Mouse (Mus musculus): ENCODE measurements around the gene Inpp5a.

The Inpp5a gene
- long read RNA-seq, experiment 1, partial matches to known transcripts: 1 of 1 reads
- long read RNA-seq, experiment 1, other reads (novel, unspliced or antisense): 0 of 1 reads
- long read RNA-seq, experiment 2, partial matches to known transcripts: 0 of 3 reads
- long read RNA-seq, experiment 2, other reads (novel, unspliced or antisense): 3 of 3 reads

DNA sequence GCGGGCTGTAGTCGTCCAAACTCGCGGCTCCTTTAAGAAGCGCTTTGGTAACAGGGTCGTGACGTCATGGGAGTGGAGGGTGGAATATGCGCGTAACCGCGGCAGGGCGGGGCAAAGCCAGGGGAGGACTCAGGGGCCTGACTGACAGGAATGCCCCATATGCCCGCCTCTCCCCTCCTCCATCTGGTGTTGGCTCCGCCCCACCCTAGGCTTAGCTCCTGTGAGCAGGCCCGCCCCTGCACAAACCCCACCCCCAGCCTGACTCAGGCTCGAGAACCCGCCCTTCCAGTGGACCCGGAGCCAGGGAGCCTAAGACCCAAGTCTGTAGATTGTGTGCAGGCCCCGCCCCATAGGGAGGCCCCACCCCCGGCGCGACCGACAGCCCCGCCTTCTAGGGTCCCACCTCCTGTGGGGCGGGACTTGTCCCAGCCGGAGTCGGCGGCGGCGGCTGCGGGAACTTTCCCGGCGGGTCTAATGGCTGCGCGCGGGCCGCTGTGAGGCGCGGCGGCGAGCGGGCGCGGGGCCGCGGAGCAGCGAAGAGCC, at the start of gene Inpp5a:
TSS of gene Inpp5a (plus strand) at position 440 of the 543 bp plus-strand sequence.
- intact Hi-C loops (cut with DNase I): no loop called here

DNA sequence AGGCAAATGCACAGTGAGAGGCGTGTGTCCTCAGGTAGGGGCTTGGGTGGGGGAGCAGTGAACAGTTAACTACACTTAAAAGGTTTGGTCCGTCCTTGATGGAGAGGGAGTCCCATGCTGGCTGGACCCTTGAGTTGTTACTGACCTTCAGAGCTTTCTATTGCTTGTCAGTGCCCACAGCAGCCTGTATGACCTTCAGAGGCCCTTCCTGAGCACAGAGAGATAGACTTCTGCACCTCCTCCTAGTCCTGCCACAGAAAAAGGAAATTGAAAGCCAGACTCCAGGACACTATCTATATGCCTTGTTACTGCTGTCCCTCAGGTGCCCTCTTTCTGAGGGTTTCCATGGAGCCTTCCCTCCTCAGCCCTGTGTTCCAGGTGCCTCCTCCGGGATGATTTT, 49.7 kb upstream of the Inpp5a start:
- intact Hi-C loops (cut with DNase I): no loop called here

DNA sequence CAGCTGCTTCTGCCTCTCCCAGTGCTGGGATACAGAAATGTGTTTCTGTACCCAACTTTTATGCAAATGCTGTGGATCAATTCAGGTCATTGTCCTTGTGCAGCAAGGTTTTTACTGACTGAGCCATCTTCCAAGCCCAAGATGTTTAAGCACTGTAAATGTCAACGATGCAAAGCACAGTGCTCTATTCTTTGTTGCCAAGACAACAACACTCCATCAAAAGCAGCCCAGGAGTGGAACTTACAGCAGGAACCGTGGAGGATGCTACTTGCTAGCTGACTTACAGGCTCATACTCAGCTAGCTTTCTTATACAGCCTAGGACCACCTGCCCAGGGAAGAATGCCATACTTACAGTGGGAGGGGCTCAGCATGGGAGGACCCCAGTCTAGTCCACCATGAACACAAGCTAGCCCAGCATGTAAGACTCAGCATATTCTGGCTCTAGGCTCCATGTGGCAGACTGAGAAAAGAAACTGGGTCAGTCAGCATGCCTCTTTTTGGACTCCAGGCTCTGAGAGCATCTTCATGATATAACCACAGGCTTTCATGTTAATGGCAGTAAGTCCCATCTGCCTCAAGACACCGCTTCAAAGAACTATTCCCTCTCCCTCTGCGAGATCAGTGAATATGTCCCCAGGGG, 47.8 kb upstream of the Inpp5a start:
- intact Hi-C loops (cut with DNase I): no loop called here

DNA sequence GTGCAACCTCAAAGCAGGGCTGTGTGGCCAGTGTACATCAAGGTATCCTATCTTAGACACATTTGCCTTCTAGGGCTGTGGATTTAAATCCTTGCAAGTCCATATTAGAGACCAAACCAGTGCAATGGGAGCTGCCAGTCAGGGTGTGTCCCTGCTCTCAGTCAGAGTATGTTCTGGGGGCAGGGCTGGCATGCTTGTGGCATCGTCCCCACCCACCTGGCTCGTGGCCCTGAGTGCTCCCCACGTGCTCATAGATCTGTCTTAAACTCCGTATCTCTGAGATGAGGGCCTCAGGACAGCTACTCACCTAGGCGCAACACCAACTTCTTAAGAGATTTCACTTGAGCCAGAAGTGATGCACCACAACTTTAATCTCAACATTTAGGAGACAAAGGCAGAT, 46.1 kb upstream of the Inpp5a start:
- intact Hi-C loops (cut with DNase I): no loop called here

DNA sequence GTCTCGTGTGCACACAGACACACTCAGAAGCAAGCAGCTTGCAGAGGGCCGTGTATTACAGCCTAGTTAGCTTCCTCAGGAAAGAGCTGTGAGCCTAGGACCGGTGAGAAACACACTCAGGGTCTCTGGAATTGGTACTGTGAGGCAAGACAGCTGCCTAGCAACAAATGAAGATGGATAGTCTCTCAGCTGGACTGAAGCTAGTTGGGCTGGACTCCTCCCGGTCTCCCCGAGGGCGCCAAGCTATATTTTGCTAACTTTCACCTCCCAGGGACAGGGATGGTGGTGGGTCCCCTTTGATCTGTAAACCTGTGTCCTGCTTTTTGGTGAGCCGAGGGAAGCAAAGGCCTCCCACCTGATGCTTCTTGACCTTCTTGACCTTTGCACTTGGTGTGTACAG, 41.9 kb upstream of the Inpp5a start:
- intact Hi-C loops (cut with DNase I): no loop called here

DNA sequence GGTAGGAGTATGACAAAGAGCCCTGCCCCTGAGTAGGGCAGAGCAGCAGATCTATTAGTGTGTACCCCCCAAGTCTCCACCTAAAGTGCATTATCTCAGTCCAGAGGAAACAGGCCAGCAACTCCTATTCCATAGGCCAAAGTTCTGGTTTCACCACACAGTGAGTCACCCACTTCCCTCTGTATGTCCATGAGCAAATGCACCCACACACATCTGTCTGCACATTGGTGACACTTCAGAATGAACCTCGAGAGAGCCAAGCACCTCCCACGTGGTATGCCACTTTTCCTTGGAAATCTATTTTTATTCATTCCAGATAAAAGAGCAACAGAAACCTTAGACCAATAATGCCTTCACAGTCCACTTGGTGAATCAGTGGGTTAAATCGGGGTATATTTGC, 38.3 kb upstream of the Inpp5a start:
- intact Hi-C loops (cut with DNase I): loop anchor here (5.0 kb wide), 1 partner anchor 38 kb away; no protein-coding TSS in a partner anchor

DNA sequence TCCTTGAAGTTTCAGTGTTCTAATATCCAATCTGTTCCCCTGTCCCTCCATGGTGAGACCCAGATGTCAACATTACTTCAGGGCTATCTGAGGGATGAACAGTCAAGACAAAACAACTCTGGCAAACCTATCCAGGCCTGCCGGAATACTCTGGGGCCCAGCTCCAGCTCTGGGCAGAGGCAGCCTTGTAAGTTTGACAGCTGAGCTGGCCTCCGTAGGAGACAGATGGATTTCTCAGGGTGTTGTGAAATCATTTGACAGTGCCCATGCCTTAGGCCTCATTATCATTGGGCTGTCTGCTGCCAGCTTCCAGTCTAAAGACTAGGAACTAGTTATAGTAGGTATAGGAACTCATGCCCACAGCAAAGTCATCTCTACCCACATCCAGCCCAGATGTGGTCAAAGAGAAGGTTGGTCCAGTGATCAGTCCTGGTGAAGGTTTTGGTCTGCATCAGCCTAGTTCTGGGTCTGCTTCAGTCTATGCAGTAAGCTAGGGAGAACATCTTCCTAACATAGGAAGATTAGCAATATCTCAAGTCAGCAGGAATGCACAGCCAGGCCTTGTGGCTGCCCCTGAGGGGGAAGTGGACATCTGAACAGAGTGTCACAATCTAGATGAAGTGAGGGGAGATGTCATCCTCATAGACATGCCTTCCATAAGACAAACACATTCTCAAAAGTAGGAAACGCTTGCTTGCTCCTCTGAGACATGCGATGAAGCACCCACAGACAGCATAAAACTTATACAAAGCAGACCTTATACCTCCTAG, 34.4 kb upstream of the Inpp5a start:
- intact Hi-C loops (cut with DNase I): loop anchor here (5.0 kb wide), 1 partner anchor 42 kb away; no protein-coding TSS in a partner anchor

DNA sequence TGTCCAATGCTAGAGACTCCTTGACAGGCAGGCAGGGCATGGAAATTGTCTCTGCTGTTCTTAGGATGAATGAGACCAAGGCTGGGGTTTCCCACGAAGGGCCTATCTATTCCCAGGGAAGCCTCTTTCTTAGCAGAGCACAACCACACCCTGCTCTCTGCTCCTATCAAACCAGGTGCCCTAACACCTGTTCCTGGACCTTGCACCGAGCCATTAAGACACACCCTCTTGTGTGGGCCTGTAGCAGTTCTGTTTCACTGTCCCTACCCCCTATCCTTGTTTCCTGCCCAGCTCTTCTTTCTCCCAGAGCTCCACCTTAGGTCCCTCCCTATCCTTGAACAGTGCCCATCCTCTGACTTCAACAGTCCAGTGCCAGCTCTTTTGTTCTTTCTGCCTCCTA, 31.9 kb upstream of the Inpp5a start:
- intact Hi-C loops (cut with DNase I): no loop called here

DNA sequence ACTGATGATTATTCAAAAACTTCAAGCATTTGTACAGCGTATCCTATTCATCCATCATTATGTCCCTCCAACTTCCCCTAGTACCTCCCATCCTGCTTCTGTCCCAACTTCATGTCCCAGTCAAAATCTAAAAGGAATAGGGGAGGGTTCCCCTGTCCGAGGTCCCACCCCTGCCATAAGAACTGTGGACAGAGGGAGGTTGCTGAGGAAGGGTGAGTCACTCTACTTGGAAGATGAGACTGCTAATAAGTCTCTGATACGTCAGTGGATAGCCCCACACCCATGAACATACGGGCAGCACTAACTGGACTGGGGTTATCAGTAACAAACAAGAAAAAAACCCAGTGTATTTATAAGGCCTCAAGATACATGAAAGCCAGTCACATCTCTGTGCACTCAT, 29.0 kb upstream of the Inpp5a start:
- intact Hi-C loops (cut with DNase I): no loop called here

DNA sequence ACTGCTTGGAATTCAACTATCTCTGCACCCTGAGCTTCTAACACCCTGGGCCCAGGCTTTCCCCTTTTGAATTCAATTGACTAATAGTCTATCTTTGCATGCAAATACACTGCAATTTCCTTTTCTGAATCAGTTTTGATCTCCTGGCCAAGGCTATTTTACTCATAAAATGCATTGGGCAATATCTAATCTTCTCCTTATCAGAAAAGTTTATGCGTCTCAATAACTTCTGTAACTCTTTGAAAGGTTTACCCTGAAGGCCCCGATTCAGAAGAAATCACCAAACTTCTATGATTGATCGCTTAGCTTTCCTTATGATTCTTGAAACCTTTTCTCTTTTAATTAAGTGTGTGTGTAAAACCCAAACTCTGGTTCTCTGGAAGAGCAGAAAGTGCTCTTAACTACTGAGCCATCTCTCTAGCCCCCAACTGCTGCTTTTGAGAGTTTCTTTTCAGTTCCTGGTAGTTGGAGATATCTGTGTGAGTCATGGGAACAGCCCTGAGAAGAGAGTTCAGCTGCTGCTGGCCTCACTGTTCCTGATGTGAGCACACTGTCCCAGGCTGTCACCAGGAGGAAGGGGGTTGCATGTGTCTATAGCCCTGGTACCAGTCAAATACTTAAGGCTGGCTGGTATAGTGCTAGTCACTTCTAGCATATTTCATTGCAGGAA, 27.9 kb upstream of the Inpp5a start:
- intact Hi-C loops (cut with DNase I): no loop called here

DNA sequence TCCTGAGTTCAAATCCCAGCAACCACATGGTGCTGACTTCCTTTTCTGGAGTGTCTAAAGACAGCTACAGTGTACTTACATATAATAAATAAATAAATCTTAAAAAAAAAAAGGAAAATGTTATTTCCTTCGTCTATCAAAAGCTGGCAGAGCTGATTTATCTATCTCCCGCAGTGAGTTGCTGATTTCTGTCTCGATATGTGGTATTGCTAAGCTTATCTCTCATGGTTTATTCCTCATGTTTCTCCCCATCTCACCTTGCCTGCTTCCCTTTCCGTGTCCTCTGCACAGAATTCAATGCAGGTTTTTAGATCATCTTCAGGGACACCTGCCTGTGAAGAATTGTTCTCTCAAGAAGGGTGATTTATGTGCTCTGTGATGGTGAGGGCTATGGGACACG, 27.1 kb upstream of the Inpp5a start:
- intact Hi-C loops (cut with DNase I): no loop called here

DNA sequence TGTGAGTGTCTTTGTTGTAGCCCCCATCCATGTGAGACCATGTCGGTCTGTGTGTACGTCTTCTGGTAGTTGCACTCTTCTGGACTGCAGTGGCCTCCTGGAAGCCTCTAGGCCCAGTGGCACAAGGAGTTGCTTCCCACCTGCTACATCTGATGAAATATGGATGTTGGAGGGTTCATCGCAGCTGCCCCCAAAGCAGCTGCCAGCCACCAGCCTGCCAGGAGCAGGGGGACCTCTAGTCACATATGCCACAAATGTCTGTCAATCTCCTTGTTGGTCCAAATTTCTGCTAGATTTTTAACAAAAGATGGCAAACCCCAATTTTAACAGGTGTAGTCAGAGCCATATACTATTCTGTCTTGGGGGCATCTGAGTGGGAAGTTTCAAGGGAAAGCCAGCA, 26.4 kb upstream of the Inpp5a start:
- intact Hi-C loops (cut with DNase I): no loop called here

DNA sequence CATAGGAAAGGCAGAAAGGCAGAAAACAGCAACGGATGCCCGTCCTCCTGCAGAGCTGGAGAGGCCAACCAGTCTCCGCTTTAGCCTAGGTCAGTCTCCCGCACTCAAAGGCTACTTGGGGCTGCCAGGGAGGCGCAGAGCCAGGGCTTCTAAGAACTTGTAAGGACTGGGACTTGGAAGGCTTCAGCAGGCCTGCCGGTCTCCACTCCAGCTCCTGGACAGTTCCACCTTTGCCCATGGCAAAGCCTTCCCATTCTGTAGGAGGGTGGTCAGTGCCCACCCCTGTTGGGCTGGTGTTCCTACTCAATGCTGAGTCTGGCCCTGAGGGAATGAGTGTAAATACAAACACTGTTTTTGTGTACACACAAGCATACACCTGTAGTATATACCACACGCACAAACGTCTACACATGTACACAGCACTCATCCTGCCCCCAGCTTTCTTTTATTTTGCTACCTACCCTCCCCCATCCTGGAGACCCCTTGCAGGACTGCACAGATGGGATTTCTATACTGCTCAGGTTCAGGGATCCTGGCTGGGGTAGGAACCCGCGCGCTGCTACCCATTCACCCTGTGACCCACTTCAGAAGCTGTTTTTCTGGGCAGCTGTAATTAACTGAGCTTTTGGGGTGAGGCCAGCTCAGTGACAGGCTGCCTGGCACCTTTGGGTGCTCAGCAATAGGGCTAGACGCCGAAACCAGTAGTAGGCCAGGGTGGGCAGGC, 25.5 kb upstream of the Inpp5a start:
- intact Hi-C loops (cut with DNase I): no loop called here

DNA sequence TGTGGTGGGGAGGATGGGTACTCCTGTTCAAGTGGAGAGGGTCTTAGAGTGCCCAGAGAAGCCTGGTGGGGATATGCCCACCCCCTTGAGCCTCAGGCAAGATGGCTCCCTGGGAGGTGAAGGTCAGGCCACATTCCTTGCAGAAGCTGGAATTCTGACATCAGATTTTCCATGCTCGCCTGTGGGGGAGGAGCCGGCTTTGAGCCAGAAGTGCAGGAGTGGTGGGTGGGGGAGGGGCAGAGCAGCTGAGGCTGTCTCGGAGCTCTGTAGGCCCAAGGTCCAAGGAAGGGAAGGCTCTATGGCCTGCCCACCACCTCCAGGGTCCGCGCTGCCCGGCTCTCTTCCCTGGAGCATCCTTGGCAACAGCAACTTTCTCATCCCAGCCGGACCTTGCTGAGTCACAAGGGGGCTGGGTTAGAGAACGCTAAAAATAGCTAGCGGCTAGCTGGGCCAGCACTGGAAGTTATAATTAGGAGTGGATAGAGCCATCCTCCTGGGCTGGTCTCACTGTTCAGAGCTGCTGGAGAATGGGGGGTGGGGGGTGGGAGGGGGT, 24.8 kb upstream of the Inpp5a start:
- intact Hi-C loops (cut with DNase I): no loop called here

DNA sequence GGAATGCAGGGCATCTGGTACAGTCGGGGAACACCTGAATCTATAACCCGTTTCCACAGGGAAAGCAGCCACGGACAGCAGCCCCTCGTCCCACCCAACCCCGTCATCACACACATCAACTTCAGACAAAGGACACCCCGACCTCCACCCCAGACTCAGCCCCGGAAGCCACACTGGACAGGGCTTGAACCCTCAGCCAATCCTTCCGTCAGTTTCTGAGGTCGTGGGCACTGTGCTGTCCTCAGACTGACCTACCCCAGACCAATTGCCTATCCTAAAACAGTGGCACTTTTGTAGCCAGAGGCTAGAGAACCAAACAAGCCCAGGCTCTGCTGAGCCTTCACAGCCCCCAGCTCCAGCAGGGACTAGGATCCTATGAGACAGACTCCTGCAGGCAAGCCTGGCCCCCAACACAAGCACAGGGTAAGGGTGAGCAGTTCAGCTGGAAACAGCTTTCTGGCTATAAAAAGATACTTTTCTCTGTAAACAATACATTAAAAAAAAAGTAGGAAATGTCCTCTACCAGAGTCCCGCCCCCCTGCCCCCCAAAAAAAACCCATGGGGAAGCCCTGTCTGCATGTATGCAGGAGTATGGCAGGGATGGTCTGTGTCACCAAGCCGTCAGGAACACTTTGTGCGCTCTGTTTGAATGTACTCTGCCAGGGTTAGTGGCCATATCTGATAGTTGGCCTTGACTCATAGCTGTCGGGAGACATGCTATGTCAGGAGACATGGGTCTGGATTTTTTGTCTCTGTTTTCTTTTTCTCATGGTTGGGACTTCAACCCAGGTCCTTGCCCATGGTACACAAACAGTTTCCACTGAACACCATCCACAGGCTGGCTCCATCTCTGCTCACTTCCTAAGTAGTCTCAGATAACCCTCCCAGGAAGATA, 23.7 kb upstream of the Inpp5a start:
- intact Hi-C loops (cut with DNase I): no loop called here

DNA sequence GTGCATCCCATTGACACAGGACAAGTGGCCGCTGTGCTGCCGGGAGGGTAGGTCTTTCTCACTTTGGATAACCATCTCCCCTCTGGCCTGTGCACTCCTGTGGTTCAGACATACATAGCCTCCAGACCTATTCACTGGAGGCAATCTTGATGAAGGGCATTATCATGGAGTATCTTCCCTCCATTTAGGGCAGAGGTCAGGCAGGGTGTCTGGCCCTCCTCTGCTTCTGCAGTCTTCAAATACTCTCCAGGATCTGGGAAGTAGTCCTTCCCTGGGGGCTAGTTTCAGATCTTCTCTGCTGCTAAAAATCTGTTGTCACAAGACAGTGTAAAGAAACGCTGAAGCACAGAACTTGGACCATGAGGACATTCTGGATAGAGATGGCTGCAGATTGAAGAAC, 22.8 kb upstream of the Inpp5a start:
- intact Hi-C loops (cut with DNase I): no loop called here

DNA sequence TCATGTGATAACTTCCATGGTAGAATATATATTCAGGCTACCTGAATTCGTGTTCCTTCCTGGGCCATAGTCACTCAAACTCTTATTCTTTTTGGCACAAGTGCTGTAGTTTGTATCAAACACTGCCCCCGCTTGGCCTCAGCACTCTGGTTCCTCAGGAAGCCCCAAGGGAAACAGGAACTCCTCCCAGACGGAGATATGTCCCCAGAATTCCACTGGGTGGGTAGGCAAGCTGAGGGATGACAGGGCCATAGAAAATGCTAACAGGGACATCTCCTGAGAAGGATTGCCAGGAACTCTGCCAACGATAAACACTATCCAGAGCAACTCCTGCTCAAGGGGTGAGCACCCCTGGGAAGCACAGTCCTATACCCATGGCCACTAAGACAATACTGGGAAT, 22.4 kb upstream of the Inpp5a start:
- intact Hi-C loops (cut with DNase I): no loop called here

DNA sequence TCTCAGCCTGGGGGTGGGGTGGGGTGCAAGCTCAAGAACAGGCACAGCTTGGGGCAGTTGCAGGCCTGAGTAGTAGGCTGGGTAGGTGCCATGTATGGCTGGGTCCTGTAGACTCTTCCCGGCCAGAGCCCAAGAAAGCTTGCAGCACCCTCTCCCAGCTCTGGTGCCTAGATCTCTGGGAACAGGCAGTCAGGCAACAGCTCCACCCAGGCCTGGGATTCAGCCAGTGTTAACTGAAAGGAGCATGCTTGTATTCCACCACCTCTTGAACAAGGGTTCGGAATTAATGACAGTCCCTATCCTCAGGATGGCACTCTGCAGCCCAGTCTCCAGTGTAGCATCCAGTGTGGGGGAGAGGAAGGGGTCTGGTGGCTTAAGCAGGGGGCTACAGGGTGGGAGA, 20.7 kb upstream of the Inpp5a start:
- intact Hi-C loops (cut with DNase I): no loop called here

DNA sequence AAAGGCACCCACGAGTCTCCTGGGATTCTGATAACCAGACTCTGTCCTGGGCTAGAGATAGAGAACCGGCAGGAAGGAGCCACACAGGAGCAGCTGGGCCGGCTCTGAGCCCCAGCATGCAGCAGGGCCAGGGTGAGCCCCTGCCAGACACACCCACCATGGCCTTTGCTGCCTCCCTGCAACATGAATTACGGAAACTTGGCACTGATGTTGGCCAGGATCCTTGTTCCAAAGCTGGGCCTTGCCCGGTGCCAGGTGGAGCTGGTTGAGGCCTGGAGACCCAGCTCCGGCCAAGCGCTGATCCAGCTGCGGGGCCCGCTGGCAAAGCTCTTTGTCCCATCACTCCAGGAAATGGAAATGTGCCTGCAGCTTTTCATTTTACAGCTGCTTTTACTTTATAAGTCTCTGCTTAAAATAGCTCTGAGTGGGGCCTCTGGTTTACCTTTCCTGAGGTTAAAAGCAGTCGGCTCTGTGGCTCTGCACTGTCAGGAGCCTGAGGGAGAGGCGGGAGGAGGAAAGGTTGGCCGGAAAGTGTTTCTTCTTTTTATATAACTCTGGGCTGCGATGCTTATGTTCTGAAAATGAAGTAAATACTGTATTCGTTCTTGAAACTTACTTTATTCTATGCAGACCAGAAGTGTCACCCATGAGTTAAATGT, 20.1 kb upstream of the Inpp5a start:
- intact Hi-C loops (cut with DNase I): no loop called here
